Mouse (Mus musculus): ENCODE results near the gene Specc1l. TPM values are rescaled to one million over a fixed set of nuclear protein-coding genes. Genes with fewer than 3 reads are reported as not detected.
A peak's percentile ranks its signal among the peaks of the same experiment; 100 is the strongest.

The Specc1l gene
- polyA plus RNA-seq, 1 experiment from 2014 or later = 13.2 TPM

- ATAC-seq = no peak
- Histone ChIP-seq H3K36me3 (no peaks in the 10 kb centered on the region), H3K9ac (no peak overlapping the region), H3K27me3 (replicated peaks) (peaks cover 20% of the 10 kb centered on the region), H3K4me2 (no peak overlapping the region), H3K4me3 (no peak overlapping the region), H3K27ac (no peak overlapping the region), H3K9me3 (replicated peaks) (no peaks in the 10 kb centered on the region), H3K4me1 (peaks cover 25% of the 10 kb centered on the region)
- 73% methylated on average over 6 of the region's 6 CpGs for WGBS (ENCODE audit: insufficient replicate concordance)
Observed at GRCm38 (mm10) chr10:75322966-75323365, 111.1 kb downstream of the Specc1l start.

GRCm38 (mm10) chr10:75323986-75324385 lies 112.1 kb downstream of the Specc1l start:
- H3K27me3 ChIP-seq (replicated peaks) = peaks cover 9% of the 10 kb centered on the region
- peaks cover 25% of the 10 kb centered on the region for H3K4me1 ChIP-seq
- H3K4me2 ChIP-seq = no peak overlapping the region
- H3K27ac ChIP-seq = no peak overlapping the region
- WGBS (ENCODE audit: insufficient replicate concordance) = 67% methylated on average over 8 of the region's 8 CpGs
- H3K36me3 ChIP-seq = no peaks in the 10 kb centered on the region
- H3K9me3 ChIP-seq (replicated peaks) = no peaks in the 10 kb centered on the region
- no peak overlapping the region for H3K4me3 ChIP-seq
- no peak overlapping the region for H3K9ac ChIP-seq
- ATAC-seq = no peak

GRCm38 (mm10) chr10:75324391-75324790 lies 112.5 kb downstream of the Specc1l start:
- Histone ChIP-seq H3K9ac (no peak overlapping the region), H3K4me1 (peaks cover 25% of the 10 kb centered on the region), H3K36me3 (no peaks in the 10 kb centered on the region), H3K27me3 (replicated peaks) (peaks cover 5% of the 10 kb centered on the region), H3K4me3 (no peak overlapping the region), H3K27ac (no peak overlapping the region), H3K4me2 (no peak overlapping the region), H3K9me3 (replicated peaks) (no peaks in the 10 kb centered on the region)
- 28% methylated on average over 10 of the region's 10 CpGs for WGBS (ENCODE audit: insufficient replicate concordance)
- ATAC-seq = no peak

GRCm38 (mm10) chr10:75325821-75326220 lies 113.9 kb downstream of the Specc1l start:
- 83% methylated on average over 23 of the region's 23 CpGs for WGBS (ENCODE audit: insufficient replicate concordance)
- peaks cover 20% of the 10 kb centered on the region for H3K4me1 ChIP-seq
- no peaks in the 10 kb centered on the region; the same call in 1 of the 2 replicates for H3K27me3 ChIP-seq (replicated peaks)
- no peak for ATAC-seq
- no peaks in the 10 kb centered on the region for H3K36me3 ChIP-seq
- H3K9me3 ChIP-seq (replicated peaks) = no peaks in the 10 kb centered on the region
- H3K9ac ChIP-seq = no peak overlapping the region
- H3K27ac ChIP-seq = no peak overlapping the region
- no peak overlapping the region for H3K4me3 ChIP-seq
- H3K4me2 ChIP-seq = no peak overlapping the region

- Histone ChIP-seq H3K9me3 (replicated peaks) (no peaks in the 10 kb centered on the region), H3K4me2 (peak overlapping the region; percentile 14; the same call in 1 of the 2 replicates), H3K27ac (no peak overlapping the region; the same call in 1 of the 2 replicates), H3K4me3 (no peak overlapping the region), H3K36me3 (no peaks in the 10 kb centered on the region), H3K27me3 (replicated peaks) (no peaks in the 10 kb centered on the region; the same call in 1 of the 2 replicates), H3K4me1 (peaks cover 20% of the 10 kb centered on the region), H3K9ac (no peak overlapping the region)
- 38% methylated on average over 3 of the region's 3 CpGs for WGBS (ENCODE audit: insufficient replicate concordance)
- ATAC-seq = peak; percentile 38; the same call in 1 of the 2 replicates
Observed at GRCm38 (mm10) chr10:75326553-75326952, 114.7 kb downstream of the Specc1l start.

GRCm38 (mm10) chr10:75327081-75327480 lies 115.2 kb downstream of the Specc1l start:
- no peak for ATAC-seq
- Histone ChIP-seq H3K4me1 (peaks cover 20% of the 10 kb centered on the region), H3K4me3 (no peak overlapping the region), H3K9me3 (replicated peaks) (no peaks in the 10 kb centered on the region), H3K27ac (no peak overlapping the region; the same call in 1 of the 2 replicates), H3K4me2 (peak overlapping the region; percentile 14; the same call in 1 of the 2 replicates), H3K9ac (no peak overlapping the region), H3K36me3 (no peaks in the 10 kb centered on the region; the same call in 1 of the 2 replicates), H3K27me3 (replicated peaks) (no peaks in the 10 kb centered on the region; the same call in 1 of the 2 replicates)
- WGBS (ENCODE audit: insufficient replicate concordance) = 35% methylated on average over 11 of the region's 11 CpGs

- WGBS (ENCODE audit: insufficient replicate concordance) = 65% methylated on average over 4 of the region's 4 CpGs
- ATAC-seq = no peak
Observed at GRCm38 (mm10) chr10:75328201-75328704, 116.4 kb downstream of the Specc1l start.

GRCm38 (mm10) chr10:75332268-75332667 lies 120.4 kb downstream of the Specc1l start:
- Histone ChIP-seq H3K9ac (no peak overlapping the region), H3K4me3 (no peak overlapping the region), H3K36me3 (peaks cover 7% of the 10 kb centered on the region), H3K27ac (no peak overlapping the region), H3K4me1 (peaks cover 3% of the 10 kb centered on the region; the same call in 1 of the 2 replicates), H3K4me2 (no peak overlapping the region), H3K27me3 (replicated peaks) (no peaks in the 10 kb centered on the region), H3K9me3 (replicated peaks) (no peaks in the 10 kb centered on the region)
- 68% methylated on average over 3 of the region's 3 CpGs for WGBS (ENCODE audit: insufficient replicate concordance)
- no peak for ATAC-seq

More at GRCm38 (mm10) chr10:75328201-75328704, 116.4 kb downstream of the Specc1l start:
- Histone ChIP-seq H3K9ac (no peak overlapping the region), H3K4me1 (peaks cover 20% of the 10 kb centered on the region), H3K4me3 (no peak overlapping the region), H3K9me3 (replicated peaks) (no peaks in the 10 kb centered on the region), H3K27ac (no peak overlapping the region), H3K27me3 (replicated peaks) (no peaks in the 10 kb centered on the region; the same call in 1 of the 2 replicates), H3K4me2 (no peak overlapping the region), H3K36me3 (peaks cover 2% of the 10 kb centered on the region)

GRCm38 (mm10) chr10:75333176-75333776 lies 121.4 kb downstream of the Specc1l start:
- no peak overlapping the region for H3K4me2 ChIP-seq
- no peaks in the 10 kb centered on the region for H3K27me3 ChIP-seq (replicated peaks)
- ATAC-seq = 0 out of 2 replicates have a peak, but pooled peaks have one; percentile 18
- H3K9me3 ChIP-seq (replicated peaks) = no peaks in the 10 kb centered on the region
- no peaks in the 10 kb centered on the region for H3K4me1 ChIP-seq
- WGBS (ENCODE audit: insufficient replicate concordance) = 80% methylated on average over 23 of the region's 23 CpGs
- no peak overlapping the region for H3K9ac ChIP-seq
- H3K4me3 ChIP-seq = no peak overlapping the region
- no peak overlapping the region for H3K27ac ChIP-seq
- peaks cover 7% of the 10 kb centered on the region for H3K36me3 ChIP-seq

- Histone ChIP-seq H3K4me3 (no peak overlapping the region), H3K27ac (no peak overlapping the region), H3K4me2 (no peak overlapping the region), H3K27me3 (replicated peaks) (no peaks in the 10 kb centered on the region), H3K4me1 (no peaks in the 10 kb centered on the region), H3K9ac (no peak overlapping the region), H3K36me3 (peaks cover 7% of the 10 kb centered on the region), H3K9me3 (replicated peaks) (no peaks in the 10 kb centered on the region)
- ATAC-seq = no peak
- WGBS (ENCODE audit: insufficient replicate concordance) = 59% methylated on average over 7 of the region's 7 CpGs
Observed at GRCm38 (mm10) chr10:75334175-75334574, 122.3 kb downstream of the Specc1l start.

- Histone ChIP-seq H3K9me3 (replicated peaks) (no peaks in the 10 kb centered on the region), H3K27me3 (replicated peaks) (no peaks in the 10 kb centered on the region), H3K4me3 (no peak overlapping the region), H3K4me2 (no peak overlapping the region), H3K9ac (no peak overlapping the region), H3K4me1 (no peaks in the 10 kb centered on the region), H3K27ac (no peak overlapping the region), H3K36me3 (peaks cover 7% of the 10 kb centered on the region)
- WGBS (ENCODE audit: insufficient replicate concordance) = 73% methylated on average over 6 of the region's 6 CpGs
- ATAC-seq = no peak
Observed at GRCm38 (mm10) chr10:75335075-75335474, 123.2 kb downstream of the Specc1l start.

GRCm38 (mm10) chr10:75337231-75337630 lies 125.4 kb downstream of the Specc1l start:
- Histone ChIP-seq H3K9ac (no peak overlapping the region), H3K27ac (no peak overlapping the region), H3K9me3 (replicated peaks) (no peaks in the 10 kb centered on the region), H3K27me3 (replicated peaks) (no peaks in the 10 kb centered on the region), H3K4me3 (no peak overlapping the region), H3K36me3 (peaks cover 7% of the 10 kb centered on the region), H3K4me2 (no peak overlapping the region), H3K4me1 (no peaks in the 10 kb centered on the region)
- ATAC-seq = no peak
- WGBS (ENCODE audit: insufficient replicate concordance) = 71% methylated on average over 10 of the region's 10 CpGs
